Comparison of ENCODE assay signal across 23 mouse cellular contexts in the genomic region with DNA sequence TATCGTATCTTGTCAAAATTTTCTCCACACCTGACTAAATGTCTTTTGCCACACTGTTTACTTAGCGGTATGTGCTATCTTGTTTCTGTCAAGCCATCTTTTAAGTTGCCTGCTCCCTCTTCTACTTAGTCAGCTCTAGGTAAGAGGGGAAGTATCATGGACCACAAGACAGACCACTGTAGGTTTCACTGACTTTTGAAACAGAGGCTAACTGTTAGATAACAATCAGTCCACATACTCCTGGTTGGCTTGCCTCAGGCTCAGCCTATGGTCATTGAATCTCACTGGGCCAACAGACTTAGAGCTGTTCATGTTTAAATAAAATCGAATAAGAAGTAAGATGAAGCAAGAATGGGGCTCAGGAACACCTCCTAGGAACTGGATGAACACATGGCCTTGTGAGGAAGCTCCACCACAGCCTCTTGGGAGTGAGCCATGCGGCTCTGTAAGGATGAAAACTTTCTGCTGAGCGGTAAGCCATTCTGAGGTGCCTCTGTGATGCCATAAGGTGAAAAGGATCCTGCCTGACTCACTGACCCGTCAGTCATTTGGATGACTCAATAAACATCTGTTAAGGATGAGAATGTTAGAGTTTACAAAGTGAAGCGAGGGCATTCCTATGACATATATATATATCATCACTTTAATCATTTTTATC. TPM values are rescaled to one million over a fixed set of nuclear protein-coding genes. Genes with fewer than 3 reads are reported as not detected.
"Had no signal": no experiment of that assay in that cellular context is flagged by ENCODE, and none has a peak within 500 bp of the region (broad histone marks: within the 10 kb centered on the region; RNA-seq: fewer than 3 reads in every experiment).

No protein-coding gene starts in this region.

- H3K4me3 ChIP-seq: kidney, embryonic 15.5 days; limb, embryonic 10.5 days; limb, embryonic 13.5 days; liver, embryonic 12.5 days; liver, embryonic 15.5 days; lung, embryonic 15.5 days; megakaryocyte, embryonic 14.5 days; midbrain, embryonic 10.5 days; midbrain, embryonic 13.5 days; stomach, embryonic 15.5 days had no signal

- DNase-seq: kidney, adult 8-10 months; kidney, postnatal 10 days; kidney, postnatal 36 days; liver; lung, adult 18-20 months; lung, postnatal 10 days; lung, postnatal 36 days; spleen, adult 18-20 months; thymus, postnatal 36 days had no signal

- H3K27ac ChIP-seq: kidney, embryonic 15.5 days; limb, embryonic 10.5 days; limb, embryonic 13.5 days; liver, embryonic 12.5 days; liver, embryonic 15.5 days; lung, embryonic 15.5 days; midbrain, embryonic 10.5 days; midbrain, embryonic 13.5 days; stomach, embryonic 15.5 days had no signal

- ATAC-seq: liver, embryonic 12.5 days; midbrain, embryonic 13.5 days had no signal

RNA-seq across cellular contexts. Expression of a gene that starts 34.8 kb away (rescaled TPM):
- total RNA-seq: layer of hippocampus, adult 18-20 months; layer of hippocampus, postnatal 14 days; left cerebral cortex, postnatal 25 days; midbrain, postnatal 0 days had no signal
